Mouse (Mus musculus) cortical plate, adult 2 months (tissue): ENCODE data around the gene Tfap2c. TPM values are rescaled to one million over a fixed set of nuclear protein-coding genes. Genes with fewer than 3 reads are reported as not detected.

Source experiments
- H3K27ac ChIP-seq: fragments of 200-500 bp; 2 replicates; pipeline ENCODE4 v1.5.1; 2012; ENCODE audit warnings: low read length, control low read depth, inconsistent platforms; ENCODE audit not compliant: insufficient read depth
- H3K4me1 ChIP-seq: fragments of 200-500 bp; 2 replicates; pipeline ENCODE4 v1.6.1; 2011; ENCODE audit warnings: low read length; ENCODE audit not compliant: control insufficient read depth, insufficient read depth
- H3K4me3 ChIP-seq: fragments of 200-500 bp; 2 replicates; pipeline ENCODE4 v1.5.1; 2011; ENCODE audit warnings: mild to moderate bottlenecking, low read length, control low read depth; ENCODE audit not compliant: insufficient read depth
- CTCF ChIP-seq: fragments of 200-500 bp; IDR thresholded peaks from 2 replicates; pipeline ENCODE4 v1.5.1; 2011; ENCODE audit warnings: mild to moderate bottlenecking, control low read depth, low read length; ENCODE audit not compliant: insufficient read depth; ENCODE audit errors: extremely low read depth
- POLR2A ChIP-seq: fragments of 200-500 bp; IDR thresholded peaks from 2 replicates; pipeline ENCODE4 v1.6.1; 2011; ENCODE audit warnings: mild to moderate bottlenecking, low read length, control low read depth; ENCODE audit not compliant: insufficient read depth; ENCODE audit errors: extremely low read depth
- polyA plus RNA-seq: library from polyadenylated mRNA; depleted of rRNA; stranded (reverse); fragments of >200 nt; gene quantifications from 2 replicates; pipeline ENCODE4 v1.2.3, GENCODE M21; 2012; rRNA removed

The Tfap2c gene
- polyA plus RNA-seq, 1 experiment, result 0.08 TPM

GRCm38 (mm10) chr2:172604625-172605024 lies 55.2 kb downstream of the Tfap2c start:
- TF ChIP-seq POLR2A, result no peak
- no peak for TF ChIP-seq CTCF
- Histone ChIP-seq H3K4me1 (no peaks in the 10 kb centered on the region), H3K27ac (no peak overlapping the region), H3K4me3 (no peak overlapping the region)

- no peak overlapping the region for H3K4me3 ChIP-seq
- H3K4me1 ChIP-seq, result no peaks in the 10 kb centered on the region
- H3K27ac ChIP-seq, result no peak overlapping the region
- TF ChIP-seq CTCF, result no peak
- no peak for TF ChIP-seq POLR2A
Measured at GRCm38 (mm10) chr2:172605642-172606041, 56.2 kb downstream of the Tfap2c start.

GRCm38 (mm10) chr2:172607710-172608109 lies 58.3 kb downstream of the Tfap2c start:
- Histone ChIP-seq H3K4me1 (no peaks in the 10 kb centered on the region), H3K27ac (no peak overlapping the region), H3K4me3 (no peak overlapping the region)
- TF ChIP-seq CTCF (no peak), POLR2A (no peak)

Other genes with a start within 250 kb of the Tfap2c start
- gene Fam210b, start 204.0 kb upstream of the Tfap2c start, polyA plus RNA-seq, result 12.6 and 13.0 TPM in 2 replicates
- 1.1 and 1.7 TPM in 2 replicates for gene Aurka, start 179.1 kb upstream of the Tfap2c start, polyA plus RNA-seq
- gene Cstf1, start 178.9 kb upstream of the Tfap2c start, polyA plus RNA-seq, result 25.7 and 26.6 TPM in 2 replicates
- gene Cass4, start 155.8 kb upstream of the Tfap2c start, polyA plus RNA-seq, result 0.45 and 0.46 TPM in 2 replicates
- 83.8 and 87.4 TPM in 2 replicates for gene Rtf2, start 109.0 kb upstream of the Tfap2c start, polyA plus RNA-seq
- not detected in 2 replicates for gene Gcnt7, start 91.0 kb upstream of the Tfap2c start, polyA plus RNA-seq
- gene Fam209, start 77.1 kb upstream of the Tfap2c start, polyA plus RNA-seq, result 0.17 TPM in 1 of 2 replicates, not detected in the other